Mouse (Mus musculus): ENCODE data around the gene Il1r1. TPM values are rescaled to one million over a fixed set of nuclear protein-coding genes. Genes with fewer than 3 reads are reported as not detected.

Il1r1 gene
- polyA plus RNA-seq, 1 experiment, result 4.0 TPM

- H3K4me1 ChIP-seq (ENCODE audit: control insufficient read depth, insufficient read depth, low read length), result no peaks in the 10 kb centered on the region; the same call in 1 of the 2 replicates
- no peak for TF ChIP-seq CTCF (IDR thresholded peaks at IDR 0.05; ENCODE audit: control insufficient read depth, insufficient read depth, low read length)
- TF ChIP-seq POLR2A (IDR thresholded peaks at IDR 0.05; ENCODE audit: borderline replicate concordance, control insufficient read depth, low read depth, low read length), result no peak
- H3K27ac ChIP-seq (ENCODE audit: control insufficient read depth, insufficient read depth, low read depth, low read length, poor library complexity), result no peak overlapping the region
- WGBS, result 94% methylated on average over 8 of the region's 8 CpGs
- H3K4me3 ChIP-seq (replicated peaks; ENCODE audit: control insufficient read depth, low read depth, low read length), result no peak overlapping the region
Measured at GRCm38 (mm10) chr1:40317657-40318056, 92.8 kb downstream of the Il1r1 start.

- Histone ChIP-seq H3K4me3 (replicated peaks; ENCODE audit: control insufficient read depth, low read depth, low read length) (no peak overlapping the region), H3K4me1 (ENCODE audit: control insufficient read depth, insufficient read depth, low read length) (peaks cover 5% of the 10 kb centered on the region), H3K27ac (ENCODE audit: control insufficient read depth, insufficient read depth, low read depth, low read length, poor library complexity) (no peak overlapping the region)
- TF ChIP-seq POLR2A (IDR thresholded peaks at IDR 0.05; ENCODE audit: borderline replicate concordance, control insufficient read depth, low read depth, low read length) (no peak), CTCF (IDR thresholded peaks at IDR 0.05; ENCODE audit: control insufficient read depth, insufficient read depth, low read length) (no peak)
- 22% methylated on average over 6 of the region's 6 CpGs for WGBS
Measured at GRCm38 (mm10) chr1:40321824-40322223, 96.9 kb downstream of the Il1r1 start.

- no peak overlapping the region for H3K4me3 ChIP-seq (replicated peaks; ENCODE audit: control insufficient read depth, low read depth, low read length)
- TF ChIP-seq CTCF (IDR thresholded peaks at IDR 0.05; ENCODE audit: control insufficient read depth, insufficient read depth, low read length) (no peak), POLR2A (IDR thresholded peaks at IDR 0.05; ENCODE audit: borderline replicate concordance, control insufficient read depth, low read depth, low read length) (no peak)
- H3K27ac ChIP-seq (ENCODE audit: control insufficient read depth, insufficient read depth, low read depth, low read length, poor library complexity), result no peak overlapping the region
- peaks cover 5% of the 10 kb centered on the region for H3K4me1 ChIP-seq (ENCODE audit: control insufficient read depth, insufficient read depth, low read length)
- WGBS, result 43% methylated on average over 3 of the region's 3 CpGs
Measured at GRCm38 (mm10) chr1:40322543-40322942, 97.7 kb downstream of the Il1r1 start.

GRCm38 (mm10) chr1:40324457-40324856 lies 99.6 kb downstream of the Il1r1 start, which contains the start of gene Il1rl2:
Il1rl2 (plus strand) TSS chr1:40324610.
- H3K27ac ChIP-seq (ENCODE audit: control insufficient read depth, insufficient read depth, low read depth, low read length, poor library complexity), result no peak within 1 kb of the TSS
- WGBS, result under 1% methylated on average over 6 of the region's 6 CpGs

GRCm38 (mm10) chr1:40324955-40325702 lies 100.2 kb downstream of the Il1r1 start:
- no peak overlapping the region for H3K27ac ChIP-seq (ENCODE audit: control insufficient read depth, insufficient read depth, low read depth, low read length, poor library complexity)

More at GRCm38 (mm10) chr1:40324457-40324856, 99.6 kb downstream of the Il1r1 start, which contains the start of gene Il1rl2:
- Histone ChIP-seq H3K4me1 (ENCODE audit: control insufficient read depth, insufficient read depth, low read length) (peaks cover 5% of the 10 kb centered on the region), H3K4me3 (replicated peaks; ENCODE audit: control insufficient read depth, low read depth, low read length) (peak within 1 kb of the TSS; percentile 68)
- TF ChIP-seq CTCF (IDR thresholded peaks at IDR 0.05; ENCODE audit: control insufficient read depth, insufficient read depth, low read length), result no peak
- no peak for TF ChIP-seq POLR2A (IDR thresholded peaks at IDR 0.05; ENCODE audit: borderline replicate concordance, control insufficient read depth, low read depth, low read length)

GRCm38 (mm10) chr1:40325711-40326327 lies 100.9 kb downstream of the Il1r1 start:
- H3K4me1 ChIP-seq (ENCODE audit: control insufficient read depth, insufficient read depth, low read length), result peaks cover 7% of the 10 kb centered on the region
- peak overlapping the region; percentile 36 for H3K4me3 ChIP-seq (replicated peaks; ENCODE audit: control insufficient read depth, low read depth, low read length)
- WGBS, result 76% methylated on average over 29 of the region's 29 CpGs
- TF ChIP-seq CTCF (IDR thresholded peaks at IDR 0.05; ENCODE audit: control insufficient read depth, insufficient read depth, low read length) (no peak), POLR2A (IDR thresholded peaks at IDR 0.05; ENCODE audit: borderline replicate concordance, control insufficient read depth, low read depth, low read length) (no peak)
- H3K27ac ChIP-seq (ENCODE audit: control insufficient read depth, insufficient read depth, low read depth, low read length, poor library complexity), result 0 out of 2 replicates have a peak overlapping the region, but pooled peaks have one; percentile 20

More at GRCm38 (mm10) chr1:40324955-40325702, 100.2 kb downstream of the Il1r1 start:
- WGBS, result 12% methylated on average over 22 of the region's 22 CpGs
- peaks cover 5% of the 10 kb centered on the region for H3K4me1 ChIP-seq (ENCODE audit: control insufficient read depth, insufficient read depth, low read length)
- TF ChIP-seq CTCF (IDR thresholded peaks at IDR 0.05; ENCODE audit: control insufficient read depth, insufficient read depth, low read length), result no peak
- no peak for TF ChIP-seq POLR2A (IDR thresholded peaks at IDR 0.05; ENCODE audit: borderline replicate concordance, control insufficient read depth, low read depth, low read length)
- H3K4me3 ChIP-seq (replicated peaks; ENCODE audit: control insufficient read depth, low read depth, low read length), result peak overlapping the region; percentile 68

- 69% methylated on average over 3 of the region's 3 CpGs for WGBS
- H3K27ac ChIP-seq (ENCODE audit: control insufficient read depth, insufficient read depth, low read depth, low read length, poor library complexity), result no peak overlapping the region
- H3K4me1 ChIP-seq (ENCODE audit: control insufficient read depth, insufficient read depth, low read length), result peaks cover 7% of the 10 kb centered on the region
- H3K4me3 ChIP-seq (replicated peaks; ENCODE audit: control insufficient read depth, low read depth, low read length), result no peak overlapping the region
- TF ChIP-seq POLR2A (IDR thresholded peaks at IDR 0.05; ENCODE audit: borderline replicate concordance, control insufficient read depth, low read depth, low read length), result no peak
- TF ChIP-seq CTCF (IDR thresholded peaks at IDR 0.05; ENCODE audit: control insufficient read depth, insufficient read depth, low read length), result no peak
Measured at GRCm38 (mm10) chr1:40327604-40328003, 102.7 kb downstream of the Il1r1 start.

- H3K27ac ChIP-seq (ENCODE audit: control insufficient read depth, insufficient read depth, low read depth, low read length, poor library complexity), result no peak overlapping the region
- WGBS, result 76% methylated on average over 1 of the region's 1 CpGs
- H3K4me1 ChIP-seq (ENCODE audit: control insufficient read depth, insufficient read depth, low read length), result peaks cover 4% of the 10 kb centered on the region; the same call in 1 of the 2 replicates
- TF ChIP-seq CTCF (IDR thresholded peaks at IDR 0.05; ENCODE audit: control insufficient read depth, insufficient read depth, low read length) (no peak), POLR2A (IDR thresholded peaks at IDR 0.05; ENCODE audit: borderline replicate concordance, control insufficient read depth, low read depth, low read length) (no peak)
- H3K4me3 ChIP-seq (replicated peaks; ENCODE audit: control insufficient read depth, low read depth, low read length), result no peak overlapping the region
Measured at GRCm38 (mm10) chr1:40329526-40329925, 104.6 kb downstream of the Il1r1 start.
